Mouse (Mus musculus) right cerebral cortex, postnatal 10 days (tissue): ENCODE measurements around the gene Siglecg.
"Not testable (repeated sequence)": the region's sequence is repeated elsewhere in the genome, so short reads cannot be mapped to it uniquely, and the experiment has no call there.

Source experiments
- DNase-seq, 2 experiments: peaks; one replicate each; pipeline ENCODE4 v3.0.0; 2021; ENCODE audit warnings: low spot score in 2 of 2

Gene Siglecg

DNA sequence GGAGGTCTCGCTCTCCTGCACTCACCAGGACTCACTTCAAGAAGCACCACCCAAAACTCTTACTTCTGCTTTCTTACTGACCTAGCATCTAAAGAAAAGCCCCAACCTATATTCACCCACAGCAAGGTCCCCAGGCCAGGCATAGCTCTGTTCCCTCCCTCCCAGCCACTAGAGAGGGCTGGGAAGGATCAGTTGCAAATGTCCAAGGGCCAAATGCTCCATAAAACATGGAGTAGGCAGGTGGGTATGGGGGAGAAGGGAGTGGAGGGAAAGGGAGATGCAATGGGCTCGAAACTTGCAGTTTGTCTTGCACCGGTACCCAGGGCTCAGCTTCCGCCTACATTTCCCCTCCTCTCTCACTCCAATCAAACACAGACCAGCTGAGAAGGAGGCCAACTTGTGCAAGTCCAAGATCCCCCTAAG is at the start of gene Siglecg:
Gene Siglecg, plus strand, starts transcription at position 74 of the 423 bp plus-strand sequence.
- no peak for DNase-seq

GRCm38 (mm10) chr7:43358556-43358955 is 49.4 kb upstream of the Siglecg start:
- no peak for DNase-seq

- no peak for DNase-seq
These were observed 46.6 kb upstream of the Siglecg start for GRCm38 (mm10) chr7:43361442-43361841.

DNA sequence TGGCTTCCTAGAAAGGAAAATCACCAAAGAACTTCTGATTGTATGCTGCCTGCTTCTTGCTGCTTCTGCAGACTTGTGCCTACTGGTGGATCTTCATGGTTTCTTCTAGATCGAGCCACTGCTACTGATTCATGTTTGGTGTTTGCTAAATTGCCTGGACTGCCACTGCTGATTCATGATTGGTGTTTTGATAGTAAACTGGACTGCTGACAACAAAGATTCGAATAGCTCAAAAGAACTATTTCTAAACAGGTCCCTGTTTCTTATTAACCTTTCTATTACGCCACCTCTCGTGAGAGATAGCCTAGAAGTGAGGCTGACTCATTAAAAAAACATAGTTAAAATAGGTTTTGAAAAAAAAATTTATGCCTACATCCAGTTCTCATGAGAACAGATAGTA is 46.0 kb upstream of the Siglecg start:
- no peak for DNase-seq

DNA sequence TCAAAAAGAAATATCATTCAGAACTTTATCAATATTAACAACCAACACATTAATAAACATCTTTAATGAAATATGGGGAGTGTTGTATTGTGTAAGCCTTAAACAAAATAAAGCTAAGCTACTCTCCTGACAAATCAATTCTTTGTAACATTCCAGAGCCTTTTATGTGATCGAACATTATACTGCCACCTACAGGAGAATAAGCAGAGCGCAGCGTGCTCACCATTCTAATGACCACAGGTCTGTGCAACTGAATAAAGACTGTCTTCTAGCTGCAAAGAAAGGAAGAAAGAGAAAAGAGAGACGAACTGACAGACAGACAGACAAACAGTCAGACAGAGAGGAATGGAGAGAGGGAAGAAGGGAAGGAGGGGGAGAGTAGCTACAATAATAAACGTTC is 29.8 kb upstream of the Siglecg start:
- peak; percentile 29 to 40 for DNase-seq

- DNase-seq: no peak
These were observed 15.5 kb upstream of the Siglecg start for GRCm38 (mm10) chr7:43392349-43393121.

DNA sequence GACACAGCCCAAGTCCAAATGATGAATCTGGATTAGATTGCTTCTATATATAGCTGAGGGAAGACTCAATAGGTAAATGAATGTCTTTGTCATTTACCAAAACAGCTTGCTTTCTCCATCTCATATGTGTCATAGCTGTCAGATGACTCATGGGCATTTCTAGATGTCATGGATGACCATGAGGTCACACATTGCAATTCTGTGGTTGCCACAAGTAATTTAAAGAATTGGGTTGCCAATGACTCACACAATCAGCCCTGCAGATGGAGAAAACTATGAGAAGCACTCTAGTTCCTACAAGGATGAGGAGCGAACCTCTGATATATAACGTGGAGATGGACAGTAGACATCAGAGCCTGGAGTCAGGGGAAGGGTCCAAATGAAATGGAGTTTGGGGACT is 8.5 kb upstream of the Siglecg start:
- no peak for DNase-seq

GRCm38 (mm10) chr7:43402718-43403117 is 5.3 kb upstream of the Siglecg start:
- DNase-seq: no peak

GRCm38 (mm10) chr7:43407573-43407972 is 431 bp upstream of the Siglecg start:
- no peak for DNase-seq

- DNase-seq: no peak
These were observed 1.1 kb downstream of the Siglecg start for GRCm38 (mm10) chr7:43409084-43409483.

DNA sequence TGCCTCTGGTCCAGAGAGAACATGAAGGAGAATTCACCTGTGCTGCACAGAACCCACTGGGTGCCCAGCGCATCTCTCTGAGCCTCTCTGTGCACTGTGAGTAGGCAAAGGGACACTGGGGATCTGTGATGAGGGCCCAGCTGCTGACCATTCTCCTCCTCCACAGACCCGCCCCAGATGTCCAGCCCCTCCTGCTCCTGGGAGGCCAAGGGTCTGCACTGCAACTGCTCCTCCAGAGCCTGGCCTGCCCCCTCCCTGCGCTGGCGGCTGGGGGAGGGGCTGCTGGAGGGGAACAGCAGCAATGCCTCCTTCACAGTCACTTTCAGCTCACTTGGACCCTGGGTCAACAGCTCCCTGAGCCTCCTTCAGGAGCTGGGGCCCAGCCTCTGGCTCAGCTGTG is 3.7 kb downstream of the Siglecg start:
- not testable (repeated sequence) for DNase-seq

DNA sequence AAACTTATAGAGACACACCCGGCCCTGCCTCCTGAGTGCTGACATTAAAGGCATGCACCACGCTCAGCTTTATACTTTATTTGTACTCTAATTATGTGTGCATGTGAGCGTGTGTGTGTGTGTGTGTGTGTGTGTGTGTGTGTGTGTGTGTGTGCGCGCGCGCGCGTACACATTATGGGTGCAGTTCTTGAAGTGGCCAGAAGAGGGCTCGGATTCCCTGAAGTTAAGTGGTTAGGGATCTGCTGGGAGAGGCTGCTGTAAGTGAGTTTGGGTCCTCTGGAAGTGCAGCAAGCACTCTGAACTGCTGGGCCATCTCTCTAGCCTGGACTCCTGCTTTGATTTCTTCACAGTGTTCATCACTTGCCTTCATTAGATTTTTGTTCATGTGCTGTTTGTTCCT is 9.3 kb downstream of the Siglecg start:
- DNase-seq: no peak

DNA sequence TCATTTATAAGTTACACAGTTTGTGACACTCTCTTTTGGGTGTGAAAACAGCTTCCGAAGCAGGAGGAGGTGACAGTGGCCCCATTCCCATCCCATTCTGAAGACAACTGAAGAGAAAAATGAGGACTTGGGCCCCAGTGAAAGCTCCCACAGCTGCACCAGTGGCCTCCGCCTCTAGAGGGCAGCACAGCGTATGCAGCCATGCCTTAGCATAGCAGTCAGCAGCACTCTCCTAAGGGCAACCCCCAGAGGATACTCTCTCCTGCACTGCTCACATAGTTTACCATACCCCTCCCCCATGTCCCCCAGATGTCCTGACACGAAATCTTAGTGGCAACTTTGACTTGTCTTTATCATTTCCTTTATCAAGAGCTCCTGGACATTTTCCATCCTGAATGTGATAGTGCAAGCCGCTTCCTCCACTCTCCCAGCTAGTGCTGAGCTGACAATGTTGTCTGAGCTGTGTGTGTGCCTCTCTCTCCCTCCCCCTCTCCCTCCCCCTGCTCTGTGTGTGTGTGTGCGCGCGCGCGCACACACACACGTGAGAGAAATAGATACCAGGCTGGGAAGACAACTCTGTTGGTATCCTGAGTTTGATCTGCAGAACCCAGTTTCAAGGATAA is 15.1 kb downstream of the Siglecg start:
- DNase-seq: peak; percentile 70 to 84

GRCm38 (mm10) chr7:43423991-43424625 is 16.1 kb downstream of the Siglecg start:
- DNase-seq: no peak

- DNase-seq: no peak
These were observed 19.4 kb downstream of the Siglecg start, which contains the start of gene Lim2 for GRCm38 (mm10) chr7:43427406-43427805. Lim2 (plus strand) TSS chr7:43427670.

GRCm38 (mm10) chr7:43429500-43429899 is 21.5 kb downstream of the Siglecg start:
- DNase-seq: no peak

GRCm38 (mm10) chr7:43432891-43433290 is 24.9 kb downstream of the Siglecg start:
- DNase-seq: no peak

DNA sequence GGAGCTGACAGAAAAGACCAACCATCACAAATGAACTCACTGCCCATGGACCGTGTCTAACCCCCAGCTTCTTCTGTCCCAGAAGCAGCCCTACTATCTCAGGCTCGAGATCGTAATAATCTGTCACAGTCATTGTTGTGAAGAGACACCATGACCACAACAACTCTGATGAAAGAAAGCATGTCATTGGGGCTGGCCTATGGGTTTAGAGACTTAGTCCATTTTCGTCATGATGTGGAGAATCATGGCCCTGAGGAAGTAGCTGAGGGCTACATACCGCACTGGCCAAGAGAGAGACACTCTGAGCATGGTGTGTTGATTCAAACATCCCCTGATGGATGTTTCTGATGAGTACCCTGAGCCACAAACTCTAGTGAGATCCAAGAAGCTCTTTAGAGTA is 26.7 kb downstream of the Siglecg start:
- DNase-seq: no peak

DNA sequence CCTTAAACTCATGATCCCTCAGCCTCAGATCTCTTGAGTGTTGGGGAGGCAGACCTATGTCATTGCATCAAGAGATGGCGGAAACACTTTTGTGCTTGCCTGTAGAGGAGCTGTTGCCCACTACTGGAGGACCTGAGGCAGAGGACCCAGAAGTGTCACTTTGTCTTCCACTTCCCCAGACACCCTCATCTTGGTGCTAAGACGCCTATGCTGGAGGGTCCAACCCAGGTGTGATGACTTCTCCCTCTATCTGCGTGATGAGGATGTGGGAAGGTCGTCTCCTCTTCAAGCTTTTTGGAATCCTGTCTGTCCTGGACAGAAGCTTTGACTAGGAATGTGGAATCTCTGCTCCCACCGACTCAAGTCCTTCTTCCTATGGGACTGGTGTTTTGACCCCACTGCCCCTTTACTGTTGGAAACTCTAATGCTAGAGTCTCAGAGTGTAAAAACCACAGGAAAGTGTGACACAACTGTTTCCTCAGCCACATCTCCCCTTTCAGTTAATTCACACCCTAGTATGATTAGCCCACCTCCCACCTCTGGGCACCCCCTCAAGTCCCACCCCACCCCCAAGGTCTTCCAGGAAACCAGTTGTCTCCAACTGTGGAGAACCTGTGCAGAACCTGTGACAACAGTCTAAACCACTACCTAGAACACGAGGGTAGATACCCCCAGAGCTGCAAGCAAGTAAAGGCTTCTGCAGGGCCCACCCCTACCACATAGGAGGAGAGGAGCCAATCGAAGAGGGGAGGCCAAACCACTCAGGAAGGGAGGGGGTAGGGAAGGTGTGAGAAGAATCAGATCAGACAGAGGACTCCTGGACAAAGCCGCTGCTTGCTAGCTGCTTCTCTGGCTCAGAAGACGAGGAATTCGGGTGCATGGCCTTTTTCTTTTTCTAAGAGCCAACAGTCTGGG is 28.6 kb downstream of the Siglecg start, which contains the start of gene Nkg7:
Gene Nkg7, plus strand, starts transcription at position 733 of the 915 bp plus-strand sequence.
- DNase-seq: no peak

- no peak for DNase-seq
These were observed 30.6 kb downstream of the Siglecg start for GRCm38 (mm10) chr7:43438611-43439010.

DNA sequence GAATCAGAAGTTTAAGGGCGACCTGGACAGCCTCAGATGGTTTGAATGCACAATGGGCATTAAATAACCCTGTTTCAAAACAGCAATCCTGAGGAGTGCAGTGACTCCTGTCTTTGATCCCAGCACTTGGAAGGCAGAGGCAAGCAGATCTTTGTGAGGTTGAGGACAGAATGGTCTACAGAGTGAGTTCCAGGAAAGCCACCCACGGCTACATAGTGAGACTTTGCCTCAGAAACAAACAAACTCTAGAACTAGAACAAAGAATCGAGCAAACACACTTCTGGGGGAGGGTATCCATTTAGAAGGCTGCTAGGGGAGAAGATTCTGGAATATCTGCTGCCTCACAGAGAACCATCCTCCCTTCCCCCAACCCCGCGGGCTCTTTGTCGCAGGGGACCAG is 32.5 kb downstream of the Siglecg start, which contains the start of gene Cldnd2:
Gene Cldnd2, plus strand, starts transcription at position 301 of the 400 bp plus-strand sequence.
- DNase-seq: no peak
